Mouse (Mus musculus) thymus, adult 18-20 months (tissue): ENCODE data around the gene Nckipsd.
A peak's percentile ranks its signal among the peaks of the same experiment; 100 is the strongest.

Experiments
- DNase-seq, 2 experiments: peaks; one replicate each; pipeline ENCODE4 v3.0.0; 2022; ENCODE audit warnings: mixed read lengths in 2 of 2

The Nckipsd gene

DNA sequence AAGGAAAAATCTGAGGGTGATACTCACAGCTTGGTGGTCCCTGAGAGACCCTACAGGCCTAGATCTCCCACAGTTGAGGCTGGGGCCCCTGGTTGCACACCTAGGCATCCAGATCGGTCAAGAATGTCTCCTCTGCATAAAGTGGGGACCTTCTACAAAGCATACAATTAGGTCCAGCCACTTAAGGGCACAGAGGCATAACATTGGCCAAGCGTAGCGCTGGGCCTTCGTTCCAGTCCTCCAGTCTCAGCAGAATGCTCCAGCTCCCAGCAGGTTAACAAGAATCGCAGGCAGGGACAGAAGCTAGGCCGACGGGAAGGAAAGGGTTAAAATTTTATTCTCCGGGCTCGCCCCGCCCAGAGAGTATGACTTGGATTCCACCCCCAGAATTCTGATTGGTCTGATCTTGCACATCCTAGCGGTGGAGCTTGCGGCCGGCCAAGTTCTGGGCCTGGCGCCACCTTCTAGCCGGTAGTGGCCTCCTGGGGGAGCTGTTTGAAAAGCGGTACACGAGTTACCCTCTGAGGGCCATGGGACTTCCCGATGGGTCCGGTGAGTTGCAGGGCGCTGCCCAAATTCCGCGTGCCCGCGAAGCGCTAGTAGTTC, 45.6 kb downstream of the Nckipsd start:
- DNase-seq = peak; percentile 80 to 89

DNA sequence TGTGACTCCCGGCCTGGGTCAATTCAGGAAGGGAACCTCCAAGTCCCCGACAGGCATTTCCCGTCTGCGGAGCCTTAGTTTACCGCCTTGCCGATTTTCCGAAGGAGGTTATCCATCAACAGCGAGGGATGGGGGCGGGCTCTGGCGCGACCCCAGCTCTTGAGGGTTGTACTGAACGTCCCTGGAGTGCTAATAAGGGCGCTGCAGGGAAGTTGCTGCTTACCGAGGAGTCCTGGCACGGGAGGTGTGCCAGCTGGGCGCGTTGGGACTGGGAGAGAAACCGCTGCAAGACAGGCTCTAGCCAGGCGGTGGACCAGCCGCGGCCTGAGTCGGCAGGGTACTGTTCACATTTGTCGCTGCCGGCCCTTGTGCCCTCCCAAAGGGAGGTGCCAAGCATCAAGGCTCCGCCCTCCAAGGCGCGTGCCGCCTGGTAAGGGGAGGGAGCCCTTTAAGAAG, 46.1 kb downstream of the Nckipsd start:
- DNase-seq = peak; percentile 79 to 82

DNA sequence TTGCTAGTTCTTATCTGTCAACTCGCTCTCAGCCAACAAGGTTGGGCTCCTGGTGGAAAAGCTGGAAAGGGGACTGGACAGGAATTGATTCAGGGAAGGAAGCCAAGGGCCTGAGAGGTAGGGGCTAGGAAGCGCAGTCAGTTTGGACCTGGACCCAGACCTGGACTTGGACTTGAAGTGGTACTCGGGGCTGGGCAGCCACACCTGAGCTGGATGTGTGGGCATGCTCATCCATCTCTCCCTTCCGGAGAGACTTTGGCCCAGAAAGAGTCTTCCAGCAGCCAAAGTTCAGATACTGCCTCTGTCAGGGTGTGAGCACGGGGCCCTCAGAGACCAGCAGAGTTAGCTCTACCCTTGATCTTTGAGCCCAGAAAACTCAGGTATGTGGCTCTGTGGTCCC, 47.2 kb downstream of the Nckipsd start:
- no peak for DNase-seq

DNA sequence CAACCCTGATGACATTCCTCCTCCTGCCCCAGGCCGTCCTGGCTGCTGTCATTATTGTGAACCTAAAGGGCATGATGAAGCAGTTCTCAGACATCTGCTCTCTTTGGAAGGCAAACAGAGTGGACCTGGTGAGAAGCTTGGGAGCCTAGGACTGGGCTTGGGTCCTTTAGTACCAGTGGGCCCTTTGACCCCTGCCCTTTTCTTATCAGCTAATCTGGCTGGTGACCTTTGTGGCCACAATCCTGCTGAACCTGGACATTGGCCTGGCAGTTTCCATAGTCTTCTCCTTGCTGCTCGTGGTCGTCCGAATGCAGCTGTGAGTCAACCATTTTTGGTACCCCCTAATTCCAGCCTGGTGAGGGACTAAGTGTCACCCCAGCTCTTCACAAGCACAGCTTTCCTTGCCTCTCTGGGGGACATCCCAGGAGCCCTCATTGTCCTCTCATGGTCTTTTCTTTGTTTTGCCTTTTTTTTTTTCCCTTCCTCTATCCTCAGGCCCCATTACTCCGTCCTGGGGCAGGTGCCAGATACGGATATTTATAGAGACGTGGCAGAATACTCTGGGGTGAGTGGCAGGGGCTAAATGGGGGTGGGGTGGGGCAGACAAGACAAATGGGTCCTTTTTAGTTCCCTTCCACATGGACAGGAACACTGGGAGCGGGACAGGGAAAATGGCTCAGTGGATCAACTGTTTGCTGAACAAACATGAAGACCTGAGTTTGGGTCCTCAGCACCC, 50.8 kb downstream of the Nckipsd start:
- DNase-seq = no peak
